Mouse (Mus musculus): ENCODE results near the gene Hpn. TPM values are rescaled to one million over a fixed set of nuclear protein-coding genes. Genes with fewer than 3 reads are reported as not detected.

The Hpn gene
- polyA plus RNA-seq, 1 experiment from 2014 or later = 38.3 TPM

DNA sequence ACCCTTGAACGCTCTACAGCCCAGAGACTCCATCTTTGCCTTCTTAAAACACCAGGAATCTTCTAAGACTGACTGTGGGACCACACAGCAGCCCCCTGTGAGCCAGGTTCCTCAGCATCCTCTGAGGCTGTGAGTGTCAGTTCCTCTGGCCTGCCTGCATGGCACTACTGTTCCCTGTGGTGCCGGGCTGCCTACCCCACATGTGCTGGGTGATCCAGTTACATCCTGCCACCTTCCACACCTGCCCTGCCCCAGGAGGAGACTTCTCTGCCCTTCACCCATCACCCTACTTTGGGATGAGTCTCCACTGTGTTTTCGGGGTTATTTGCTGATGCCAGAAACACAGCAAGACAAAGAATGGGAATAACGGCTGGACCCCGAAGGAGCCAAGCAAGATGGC, 4.5 kb upstream of the Hpn start:
- no peak overlapping the region for H3K4me3 ChIP-seq (ENCODE audit: low read depth, low read length)
- H3K4me1 ChIP-seq (replicated peaks; ENCODE audit: control insufficient read depth, insufficient read depth, low read length) = peaks cover 15% of the 10 kb centered on the region
- H3K9me3 ChIP-seq (ENCODE audit: control insufficient read depth, low read length) = no peaks in the 10 kb centered on the region
- ATAC-seq (replicated peaks; ENCODE audit: low FRiP score) (no peak), DNase-seq (ENCODE audit: low spot score) (no peak)
- WGBS = 74% methylated on average over 5 of the region's 5 CpGs
- no peaks in the 10 kb centered on the region for H3K36me3 ChIP-seq (ENCODE audit: control insufficient read depth, insufficient read depth, low read length)
- peaks cover 3% of the 10 kb centered on the region for H3K27me3 ChIP-seq (replicated peaks; ENCODE audit: control insufficient read depth, insufficient read depth, low read length)
- no peak overlapping the region for H3K4me2 ChIP-seq
- no peak overlapping the region for H3K9ac ChIP-seq (ENCODE audit: low read depth, low read length)
- no peak overlapping the region for H3K27ac ChIP-seq (ENCODE audit: low read depth, low read length)

DNA sequence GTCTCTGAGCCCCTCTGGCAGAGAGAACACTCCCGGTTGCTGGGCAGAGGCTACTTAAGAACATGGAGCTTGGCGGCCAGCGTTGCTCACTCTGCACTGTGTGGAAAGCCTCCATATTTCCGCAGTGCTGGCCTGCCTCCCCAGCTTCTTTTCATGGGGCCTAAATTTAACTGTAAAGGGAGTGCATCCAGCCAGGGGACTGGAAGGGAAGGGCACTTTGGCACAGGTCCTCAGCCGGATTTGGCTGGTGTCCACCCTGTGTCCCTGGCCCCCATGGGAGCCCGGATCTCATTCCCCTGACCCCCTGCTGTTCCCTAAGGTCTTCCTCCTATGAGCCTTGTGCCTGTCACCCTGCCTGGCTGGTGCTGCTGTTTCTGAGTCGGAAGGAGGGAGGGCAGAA, 3.4 kb upstream of the Hpn start:
- Histone ChIP-seq H3K4me3 (ENCODE audit: low read depth, low read length) (no peak overlapping the region), H3K36me3 (ENCODE audit: control insufficient read depth, insufficient read depth, low read length) (no peaks in the 10 kb centered on the region), H3K27ac (ENCODE audit: low read depth, low read length) (no peak overlapping the region), H3K4me1 (replicated peaks; ENCODE audit: control insufficient read depth, insufficient read depth, low read length) (peaks cover 15% of the 10 kb centered on the region), H3K9ac (ENCODE audit: low read depth, low read length) (no peak overlapping the region), H3K4me2 (no peak overlapping the region), H3K9me3 (ENCODE audit: control insufficient read depth, low read length) (no peaks in the 10 kb centered on the region), H3K27me3 (replicated peaks; ENCODE audit: control insufficient read depth, insufficient read depth, low read length) (no peaks in the 10 kb centered on the region)
- 80% methylated on average over 7 of the region's 7 CpGs for WGBS
- DNase-seq (ENCODE audit: low spot score) = no peak
- no peak for ATAC-seq (replicated peaks; ENCODE audit: low FRiP score)

DNA sequence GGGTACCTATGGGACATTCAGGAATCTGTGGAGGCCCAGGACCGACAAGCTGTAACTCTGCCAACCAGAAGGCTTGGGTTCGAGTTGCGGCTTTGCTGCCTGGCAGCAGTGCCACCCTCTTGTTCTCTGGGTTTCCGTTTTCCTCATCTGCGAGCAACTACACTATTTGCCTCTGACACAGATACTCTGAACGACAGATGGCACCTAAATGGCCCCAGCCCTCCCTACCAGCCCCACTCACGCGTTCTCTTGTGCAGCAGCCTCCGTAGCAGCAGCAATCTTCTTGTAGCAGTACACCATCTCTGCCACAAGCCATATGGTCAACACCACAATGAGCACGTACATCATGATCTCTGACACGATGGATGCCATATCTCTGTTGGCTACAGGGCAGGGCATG, 2.4 kb upstream of the Hpn start:
- no peaks in the 10 kb centered on the region for H3K36me3 ChIP-seq (ENCODE audit: control insufficient read depth, insufficient read depth, low read length)
- no peak overlapping the region; the same call in 1 of the 2 replicates for H3K4me2 ChIP-seq
- 85% methylated on average over 11 of the region's 11 CpGs for WGBS
- no peak overlapping the region for H3K27ac ChIP-seq (ENCODE audit: low read depth, low read length)
- H3K4me3 ChIP-seq (ENCODE audit: low read depth, low read length) = no peak overlapping the region
- peaks cover 22% of the 10 kb centered on the region for H3K4me1 ChIP-seq (replicated peaks; ENCODE audit: control insufficient read depth, insufficient read depth, low read length)
- no peaks in the 10 kb centered on the region for H3K27me3 ChIP-seq (replicated peaks; ENCODE audit: control insufficient read depth, insufficient read depth, low read length)
- no peak overlapping the region for H3K9ac ChIP-seq (ENCODE audit: low read depth, low read length)
- ATAC-seq (replicated peaks; ENCODE audit: low FRiP score) (no peak), DNase-seq (ENCODE audit: low spot score) (no peak)
- H3K9me3 ChIP-seq (ENCODE audit: control insufficient read depth, low read length) = no peaks in the 10 kb centered on the region

DNA sequence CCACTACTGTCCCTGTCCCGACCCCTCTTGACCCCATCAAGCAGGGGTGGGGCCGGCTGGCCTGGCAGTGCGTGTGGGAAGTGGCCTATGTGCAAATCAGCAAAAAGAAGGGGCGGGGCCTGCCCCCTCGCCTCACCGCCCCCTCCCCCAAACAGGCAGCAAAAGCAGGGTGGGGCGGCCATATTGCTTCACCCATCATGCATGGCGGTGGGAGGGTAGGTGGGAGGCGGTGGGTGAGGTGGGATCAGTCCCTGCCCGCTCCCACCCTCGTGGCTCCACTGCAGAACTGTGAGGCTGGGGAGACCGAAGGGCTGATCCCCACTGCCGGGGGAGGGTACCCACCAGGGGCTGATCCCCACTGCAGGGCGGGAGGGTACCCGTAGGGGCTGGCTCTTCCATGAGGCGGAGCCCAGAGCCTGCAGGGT, 1.6 kb upstream of the Hpn start:
- Histone ChIP-seq H3K4me3 (ENCODE audit: low read depth, low read length) (peak overlapping the region; percentile 25; the same call in 1 of the 2 replicates), H3K27me3 (replicated peaks; ENCODE audit: control insufficient read depth, insufficient read depth, low read length) (no peaks in the 10 kb centered on the region), H3K27ac (ENCODE audit: low read depth, low read length) (peak overlapping the region; percentile 85; the same call in 1 of the 2 replicates), H3K9ac (ENCODE audit: low read depth, low read length) (no peak overlapping the region), H3K4me2 (peak overlapping the region; percentile 42), H3K4me1 (replicated peaks; ENCODE audit: control insufficient read depth, insufficient read depth, low read length) (peaks cover 28% of the 10 kb centered on the region), H3K36me3 (ENCODE audit: control insufficient read depth, insufficient read depth, low read length) (no peaks in the 10 kb centered on the region), H3K9me3 (ENCODE audit: control insufficient read depth, low read length) (no peaks in the 10 kb centered on the region)
- 39% methylated on average over 16 of the region's 16 CpGs for WGBS
- no peak for DNase-seq (ENCODE audit: low spot score)
- ATAC-seq (replicated peaks; ENCODE audit: low FRiP score) = peak; percentile 24; the same call in 1 of the 2 replicates

DNA sequence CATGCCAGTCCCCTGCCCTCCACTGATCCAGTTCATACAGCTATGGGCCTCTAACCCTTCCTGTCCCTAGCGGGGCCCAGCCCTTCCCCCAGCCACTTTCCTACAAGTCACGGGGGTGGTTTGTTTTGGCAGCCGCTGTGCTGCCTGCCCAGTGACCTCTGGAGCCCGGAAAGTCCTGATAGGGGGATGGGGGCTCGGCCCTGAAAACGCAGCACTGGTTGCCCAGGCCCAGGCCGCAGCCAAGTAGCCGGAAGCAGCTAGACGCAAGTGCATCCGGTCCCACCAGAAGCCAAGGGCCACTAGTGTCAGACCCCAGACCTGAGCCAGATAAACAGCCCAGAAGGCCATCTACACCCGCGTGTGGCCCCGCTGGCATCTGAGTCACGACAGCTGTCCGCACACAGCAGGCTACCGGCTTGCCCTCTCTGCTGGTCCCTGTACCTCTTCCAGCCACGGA, 525 bp upstream of the Hpn start:
- WGBS = 12% methylated on average over 17 of the region's 17 CpGs
- no peaks in the 10 kb centered on the region for H3K27me3 ChIP-seq (replicated peaks; ENCODE audit: control insufficient read depth, insufficient read depth, low read length)
- H3K4me1 ChIP-seq (replicated peaks; ENCODE audit: control insufficient read depth, insufficient read depth, low read length) = peaks cover 34% of the 10 kb centered on the region
- peak overlapping the region; percentile 41; the same call in 1 of the 2 replicates for H3K4me3 ChIP-seq (ENCODE audit: low read depth, low read length)
- H3K9ac ChIP-seq (ENCODE audit: low read depth, low read length) = peak overlapping the region; percentile 17; the same call in 1 of the 2 replicates
- peak; percentile 67 for ATAC-seq (replicated peaks; ENCODE audit: low FRiP score)
- H3K9me3 ChIP-seq (ENCODE audit: control insufficient read depth, low read length) = no peaks in the 10 kb centered on the region
- peak; percentile 60 for DNase-seq (ENCODE audit: low spot score)
- H3K36me3 ChIP-seq (ENCODE audit: control insufficient read depth, insufficient read depth, low read length) = no peaks in the 10 kb centered on the region
- peak overlapping the region; percentile 52 for H3K4me2 ChIP-seq
- peak overlapping the region; percentile 85 for H3K27ac ChIP-seq (ENCODE audit: low read depth, low read length)

DNA sequence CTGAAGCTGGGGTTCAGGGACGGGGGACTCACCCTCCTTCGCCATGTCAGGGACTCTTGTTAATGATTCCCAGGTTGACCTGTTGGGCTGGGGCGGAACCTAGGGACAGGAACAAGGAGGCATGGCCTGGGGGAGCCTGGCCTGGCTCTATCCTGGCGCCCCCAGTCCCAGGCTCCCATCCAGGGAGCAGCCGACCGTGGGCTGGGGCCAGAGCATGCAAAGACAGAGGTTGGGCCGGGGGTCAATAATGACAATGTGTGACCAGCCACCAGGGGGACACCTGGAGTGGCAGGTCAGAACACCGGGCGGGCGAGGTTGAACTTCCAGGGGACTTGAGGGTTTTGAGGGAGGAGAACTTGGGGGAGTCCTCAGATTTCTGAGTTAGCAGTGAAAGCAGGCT, 444 bp downstream of the Hpn start:
- no peak for ATAC-seq (replicated peaks; ENCODE audit: low FRiP score)
- Histone ChIP-seq H3K27ac (ENCODE audit: low read depth, low read length) (peak overlapping the region; percentile 85), H3K9me3 (ENCODE audit: control insufficient read depth, low read length) (no peaks in the 10 kb centered on the region), H3K27me3 (replicated peaks; ENCODE audit: control insufficient read depth, insufficient read depth, low read length) (no peaks in the 10 kb centered on the region), H3K4me2 (peak overlapping the region; percentile 52), H3K4me3 (ENCODE audit: low read depth, low read length) (peak overlapping the region; percentile 41), H3K36me3 (ENCODE audit: control insufficient read depth, insufficient read depth, low read length) (no peaks in the 10 kb centered on the region), H3K4me1 (replicated peaks; ENCODE audit: control insufficient read depth, insufficient read depth, low read length) (peaks cover 34% of the 10 kb centered on the region), H3K9ac (ENCODE audit: low read depth, low read length) (0 out of 2 replicates have a peak overlapping the region, but pooled peaks have one; percentile 7)
- WGBS = 60% methylated on average over 10 of the region's 10 CpGs
- DNase-seq (ENCODE audit: low spot score) = no peak

DNA sequence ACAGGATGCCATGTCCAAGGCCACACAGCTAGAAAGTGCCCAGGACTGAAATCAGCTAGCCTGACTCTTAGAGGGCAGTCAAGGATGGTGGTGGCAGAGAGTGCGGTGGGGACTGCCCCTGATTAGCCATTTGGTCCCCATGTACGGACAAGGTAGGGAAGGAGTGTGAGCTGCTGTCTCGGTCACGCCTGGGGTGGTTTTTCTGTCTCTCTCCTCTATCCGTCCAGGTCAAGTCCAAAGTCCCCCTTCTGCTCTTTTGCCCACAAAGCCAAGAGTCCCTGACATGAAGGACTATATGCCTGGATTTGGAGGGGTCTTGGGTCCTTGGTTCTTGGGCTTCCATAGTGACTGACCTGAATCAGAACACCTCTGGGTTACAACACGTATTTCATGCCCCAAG, 1.3 kb downstream of the Hpn start:
- Histone ChIP-seq H3K4me3 (ENCODE audit: low read depth, low read length) (no peak overlapping the region), H3K4me1 (replicated peaks; ENCODE audit: control insufficient read depth, insufficient read depth, low read length) (peaks cover 39% of the 10 kb centered on the region), H3K4me2 (peak overlapping the region; percentile 52), H3K27ac (ENCODE audit: low read depth, low read length) (no peak overlapping the region), H3K9me3 (ENCODE audit: control insufficient read depth, low read length) (no peaks in the 10 kb centered on the region), H3K9ac (ENCODE audit: low read depth, low read length) (no peak overlapping the region), H3K36me3 (ENCODE audit: control insufficient read depth, insufficient read depth, low read length) (no peaks in the 10 kb centered on the region), H3K27me3 (replicated peaks; ENCODE audit: control insufficient read depth, insufficient read depth, low read length) (no peaks in the 10 kb centered on the region)
- 64% methylated on average over 6 of the region's 6 CpGs for WGBS
- no peak for ATAC-seq (replicated peaks; ENCODE audit: low FRiP score)
- DNase-seq (ENCODE audit: low spot score) = no peak

DNA sequence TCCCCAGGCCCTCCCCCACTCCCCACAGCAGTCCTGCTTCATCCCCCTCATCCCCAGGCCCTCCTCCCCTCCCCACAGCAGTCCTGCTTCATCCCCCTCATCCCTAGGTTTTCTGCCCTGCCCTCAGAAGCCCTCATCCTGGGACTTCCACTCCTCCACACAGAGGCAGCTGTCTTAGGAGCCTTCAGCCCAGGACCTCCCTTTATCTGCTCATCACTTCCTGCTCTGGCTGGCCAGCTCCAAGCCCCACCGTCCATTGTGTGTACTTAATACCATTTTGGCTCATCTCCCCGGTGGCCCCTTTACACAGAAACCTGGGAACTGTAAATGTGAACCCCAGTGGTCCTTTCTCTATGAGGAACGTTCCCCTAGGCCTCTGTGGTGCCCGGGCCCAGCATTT, 3.1 kb downstream of the Hpn start:
- Histone ChIP-seq H3K4me2 (no peak overlapping the region), H3K27ac (ENCODE audit: low read depth, low read length) (no peak overlapping the region), H3K36me3 (ENCODE audit: control insufficient read depth, insufficient read depth, low read length) (no peaks in the 10 kb centered on the region; the same call in 1 of the 2 replicates), H3K9ac (ENCODE audit: low read depth, low read length) (no peak overlapping the region), H3K4me3 (ENCODE audit: low read depth, low read length) (no peak overlapping the region), H3K4me1 (replicated peaks; ENCODE audit: control insufficient read depth, insufficient read depth, low read length) (peaks cover 39% of the 10 kb centered on the region), H3K9me3 (ENCODE audit: control insufficient read depth, low read length) (no peaks in the 10 kb centered on the region), H3K27me3 (replicated peaks; ENCODE audit: control insufficient read depth, insufficient read depth, low read length) (no peaks in the 10 kb centered on the region)
- 16% methylated on average over 4 of the region's 4 CpGs for WGBS
- DNase-seq (ENCODE audit: low spot score) (no peak), ATAC-seq (replicated peaks; ENCODE audit: low FRiP score) (no peak)

DNA sequence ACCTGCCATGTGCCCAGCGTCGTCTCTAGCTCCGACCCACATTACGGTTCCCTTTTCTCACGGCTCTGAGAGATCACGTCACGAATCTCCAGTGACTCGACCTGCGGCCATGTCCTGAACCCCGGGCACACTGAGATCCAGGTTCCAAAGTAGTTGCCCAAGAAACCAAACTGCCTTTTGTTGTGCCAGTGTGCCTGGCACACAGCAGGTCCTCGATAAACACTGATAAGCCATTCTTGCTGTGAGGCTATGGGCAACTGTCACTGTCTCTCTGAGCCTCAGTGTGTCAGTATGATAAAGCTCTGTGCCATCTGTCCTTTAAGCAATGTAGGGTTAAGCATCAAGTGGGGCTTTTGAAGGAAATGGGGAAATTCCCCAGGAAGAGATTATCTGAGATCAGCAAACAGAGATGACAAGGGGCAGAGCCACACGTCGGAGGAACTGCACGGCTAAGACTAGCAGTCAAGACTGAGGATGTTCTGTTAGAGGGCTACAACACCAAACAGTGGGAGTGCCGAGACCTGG, 4.2 kb downstream of the Hpn start:
- H3K27me3 ChIP-seq (replicated peaks; ENCODE audit: control insufficient read depth, insufficient read depth, low read length) = no peaks in the 10 kb centered on the region
- H3K36me3 ChIP-seq (ENCODE audit: control insufficient read depth, insufficient read depth, low read length) = no peaks in the 10 kb centered on the region; the same call in 1 of the 2 replicates
- H3K9me3 ChIP-seq (ENCODE audit: control insufficient read depth, low read length) = no peaks in the 10 kb centered on the region
- no peak for DNase-seq (ENCODE audit: low spot score)
- H3K4me3 ChIP-seq (ENCODE audit: low read depth, low read length) = no peak overlapping the region
- 58% methylated on average over 15 of the region's 15 CpGs for WGBS
- H3K9ac ChIP-seq (ENCODE audit: low read depth, low read length) = no peak overlapping the region
- ATAC-seq (replicated peaks; ENCODE audit: low FRiP score) = no peak
- H3K4me1 ChIP-seq (replicated peaks; ENCODE audit: control insufficient read depth, insufficient read depth, low read length) = peaks cover 34% of the 10 kb centered on the region
- no peak overlapping the region for H3K4me2 ChIP-seq
- 0 out of 2 replicates have a peak overlapping the region, but pooled peaks have one; percentile 19 for H3K27ac ChIP-seq (ENCODE audit: low read depth, low read length)
